Mouse (Mus musculus): ENCODE results near the gene Fcor. TPM values are rescaled to one million over a fixed set of nuclear protein-coding genes. Genes with fewer than 3 reads are reported as not detected.

Gene Fcor
- polyA plus RNA-seq, 1 experiment from 2014 or later: 4.6 TPM

DNA sequence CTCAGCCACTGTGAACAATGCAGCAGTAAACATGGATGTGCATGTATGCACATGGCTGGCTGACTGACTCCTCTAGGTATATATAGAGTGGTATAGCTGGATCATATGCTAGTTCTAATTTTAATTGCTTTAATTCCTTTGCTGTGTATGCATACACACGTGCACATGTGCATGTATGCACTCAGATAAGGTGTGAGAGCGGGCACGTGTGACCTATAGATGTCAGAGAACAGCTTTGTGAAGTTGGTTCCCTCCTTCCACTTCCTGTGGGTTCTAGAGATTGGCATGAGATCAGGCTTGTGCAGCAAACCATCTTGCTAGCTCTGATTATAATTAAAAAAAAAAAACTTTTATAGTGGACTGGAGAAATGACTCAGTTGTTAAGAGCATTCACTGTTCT, 19.3 kb downstream of the Fcor start:
- CTCF ChIA-PET: interaction anchor here (1.5 kb wide), 1 partner anchor 22 kb away, joined by 3 read pairs; no protein-coding TSS in a partner anchor
- ATAC-seq (no peak), DNase-seq (ENCODE audit: low read depth, low spot score) (no peak)
- in situ Hi-C loops (cut with MboI; ENCODE audit: low pct_unique_long_range_greater_than_20kb): no loop called here
- H3K27me3 ChIP-seq: no peaks in the 10 kb centered on the region
- no peak for TF ChIP-seq CTCF (IDR thresholded peaks at IDR 0.05)
- POLR2A ChIA-PET: no interaction called here

- ATAC-seq (no peak), DNase-seq (ENCODE audit: low read depth, low spot score) (no peak)
- in situ Hi-C loops (cut with MboI; ENCODE audit: low pct_unique_long_range_greater_than_20kb): no loop called here
- ChIA-PET POLR2A (interaction anchor here (0.7 kb wide), 1 partner anchor 8 kb away, joined by 7 read pairs; no protein-coding TSS in a partner anchor), CTCF (interaction anchor here (1.6 to 2.9 kb wide), 3 partner anchors 8 to 23 kb away, joined by 4 to 10 read pairs (median 10); partner anchors contain the start of gene Fcor)
- TF ChIP-seq CTCF (IDR thresholded peaks at IDR 0.05): no peak
- H3K27me3 ChIP-seq: no peaks in the 10 kb centered on the region
Observed at GRCm38 (mm10) chr8:3648990-3649389, 23.2 kb downstream of the Fcor start.

GRCm38 (mm10) chr8:3648268-3648667, 23.9 kb downstream of the Fcor start:
- H3K27me3 ChIP-seq: no peaks in the 10 kb centered on the region
- ChIA-PET POLR2A (interaction anchor here (0.7 kb wide), 1 partner anchor 8 kb away, joined by 7 read pairs; no protein-coding TSS in a partner anchor), CTCF (interaction anchor here (1.6 to 2.9 kb wide), 4 partner anchors 9 to 24 kb away, joined by 4 to 10 read pairs (median 8); partner anchors contain the start of gene Fcor)
- no peak for TF ChIP-seq CTCF (IDR thresholded peaks at IDR 0.05)
- DNase-seq (ENCODE audit: low read depth, low spot score): no peak
- no peak for ATAC-seq
- in situ Hi-C loops (cut with MboI; ENCODE audit: low pct_unique_long_range_greater_than_20kb): no loop called here

- CTCF ChIA-PET: interaction anchor here (1.1 to 2.9 kb wide), 5 partner anchors 9 to 24 kb away, joined by 3 to 10 read pairs (median 6); partner anchors contain the start of gene Fcor
Observed at GRCm38 (mm10) chr8:3647561-3647960, 24.6 kb downstream of the Fcor start.

GRCm38 (mm10) chr8:3646824-3647531, 25.2 kb downstream of the Fcor start:
- no peak for DNase-seq (ENCODE audit: low read depth, low spot score)
- peak; percentile 15 for ATAC-seq
- CTCF ChIA-PET: interaction anchor here (1.1 to 2.9 kb wide), 4 partner anchors 10 to 25 kb away, joined by 3 to 10 read pairs (median 8); partner anchors contain the start of gene Fcor
- no peaks in the 10 kb centered on the region for H3K27me3 ChIP-seq
- TF ChIP-seq CTCF (IDR thresholded peaks at IDR 0.05): no peak
- POLR2A ChIA-PET: no interaction called here
- in situ Hi-C loops (cut with MboI; ENCODE audit: low pct_unique_long_range_greater_than_20kb): no loop called here

More at GRCm38 (mm10) chr8:3647561-3647960, 24.6 kb downstream of the Fcor start:
- TF ChIP-seq CTCF (IDR thresholded peaks at IDR 0.05): no peak
- no peaks in the 10 kb centered on the region for H3K27me3 ChIP-seq
- DNase-seq (ENCODE audit: low read depth, low spot score): no peak
- POLR2A ChIA-PET: no interaction called here
- peak; percentile 50 for ATAC-seq
- in situ Hi-C loops (cut with MboI; ENCODE audit: low pct_unique_long_range_greater_than_20kb): no loop called here

DNA sequence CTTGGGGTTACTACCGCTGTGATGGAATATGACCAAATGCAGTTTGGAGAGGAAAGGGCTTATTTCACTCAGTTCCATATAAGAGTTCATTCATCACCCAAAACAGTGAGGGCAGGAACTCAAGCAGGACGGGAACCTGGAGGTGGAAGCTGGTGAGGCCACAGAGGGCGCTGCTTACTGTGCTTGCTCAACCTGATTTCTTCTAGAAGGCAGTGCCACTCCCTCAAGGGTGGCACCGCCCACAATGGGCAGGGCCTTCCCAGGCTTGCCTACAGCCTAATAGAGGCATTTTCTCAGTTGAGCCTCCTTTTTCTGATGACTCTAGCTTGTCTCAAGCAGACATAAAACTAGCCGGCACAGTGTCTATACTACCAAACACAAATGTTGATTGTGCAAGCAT, 26.4 kb downstream of the Fcor start:
- no peak for ATAC-seq

GRCm38 (mm10) chr8:3631478-3631875, 40.7 kb downstream of the Fcor start:
- CTCF ChIA-PET: interaction anchor here (1.1 to 6.4 kb wide), 4 partner anchors 9 to 44 kb away, joined by 4 to 41 read pairs (median 4); partner anchors contain the start of genes Fcor and Trappc5
- in situ Hi-C loops (cut with MboI; ENCODE audit: low pct_unique_long_range_greater_than_20kb): no loop called here
- DNase-seq (ENCODE audit: low read depth, low spot score): no peak

More for the DNA sequence above, 26.4 kb downstream of the Fcor start:
- no peaks in the 10 kb centered on the region for H3K27me3 ChIP-seq
- DNase-seq (ENCODE audit: low read depth, low spot score): no peak
- no peak for TF ChIP-seq CTCF (IDR thresholded peaks at IDR 0.05)
- in situ Hi-C loops (cut with MboI; ENCODE audit: low pct_unique_long_range_greater_than_20kb): no loop called here
- CTCF ChIA-PET: interaction anchor here (0.7 to 1.0 kb wide), 3 partner anchors 10 to 26 kb away, joined by 3 to 4 read pairs (median 3); partner anchors contain the start of genes Fcor and Retn
- POLR2A ChIA-PET: interaction anchor here (0.9 kb wide), 1 partner anchor 15 kb away, joined by 3 read pairs; the partner anchor contains the start of gene Stxbp2

DNA sequence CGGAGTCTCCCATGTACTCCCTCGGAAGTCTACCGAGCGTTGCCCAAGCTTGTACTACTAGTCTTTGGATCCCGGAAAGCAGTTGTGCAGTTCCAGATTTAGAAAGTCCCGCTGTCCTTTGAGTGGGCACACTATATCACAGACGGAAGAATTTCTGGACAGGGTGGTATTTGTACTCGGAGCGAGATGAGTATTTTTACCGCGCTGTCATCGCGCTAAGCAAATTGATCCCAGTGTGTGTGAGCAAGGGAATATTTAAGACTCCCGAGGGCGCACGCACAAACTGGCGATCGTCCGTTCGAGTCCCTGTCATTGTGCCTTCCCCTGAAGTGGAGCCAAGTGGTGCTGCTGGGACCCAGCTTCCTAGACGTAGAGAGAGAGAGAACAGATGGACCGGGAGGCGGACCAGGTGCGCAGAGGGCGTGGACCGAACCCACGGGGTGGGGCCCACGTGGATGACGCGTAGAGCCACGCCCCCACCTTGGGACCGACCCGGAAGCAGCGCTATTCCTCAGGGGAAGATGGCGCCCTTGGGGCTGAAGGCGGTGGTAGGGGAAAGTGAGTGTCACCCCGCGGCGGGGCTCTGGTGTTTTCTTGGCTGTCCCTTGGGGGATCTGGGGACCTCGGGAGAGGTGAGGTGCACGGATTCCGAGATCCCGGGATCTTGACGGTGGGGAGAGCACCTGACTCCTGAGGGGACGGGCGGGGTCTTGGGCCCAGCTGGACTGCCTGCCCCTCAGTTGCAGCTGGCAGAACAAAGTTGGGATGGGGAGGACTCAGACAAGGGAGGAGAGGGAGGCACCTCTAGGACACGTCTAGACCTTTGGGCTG, 41.3 kb downstream of the Fcor start, which contains the start of gene Stxbp2:
TSS of gene Stxbp2 (plus strand) at position 309 of the 831 bp plus-strand sequence.
- DNase-seq (ENCODE audit: low read depth, low spot score) (no peak), ATAC-seq (peak; percentile 91)
- no peaks in the 10 kb centered on the region for H3K27me3 ChIP-seq
- POLR2A ChIA-PET: interaction anchor here (1.0 to 1.6 kb wide), 3 partner anchors 15 to 34 kb away, joined by 3 read pairs; partner anchors contain the start of gene Mcemp1
- CTCF ChIA-PET: interaction anchor here (1.1 to 6.4 kb wide), 4 partner anchors 10 to 45 kb away, joined by 4 to 41 read pairs (median 12); partner anchors contain the start of genes Fcor and Trappc5
- in situ Hi-C loops (cut with MboI; ENCODE audit: low pct_unique_long_range_greater_than_20kb): no loop called here
- no peak for TF ChIP-seq CTCF (IDR thresholded peaks at IDR 0.05)

More at GRCm38 (mm10) chr8:3631478-3631875, 40.7 kb downstream of the Fcor start:
- POLR2A ChIA-PET: interaction anchor here (0.9 to 1.6 kb wide), 4 partner anchors 8 to 34 kb away, joined by 3 read pairs; partner anchors contain the start of gene Mcemp1
- TF ChIP-seq CTCF (IDR thresholded peaks at IDR 0.05): no peak
- H3K27me3 ChIP-seq: no peaks in the 10 kb centered on the region
- ATAC-seq: peak; percentile 22

DNA sequence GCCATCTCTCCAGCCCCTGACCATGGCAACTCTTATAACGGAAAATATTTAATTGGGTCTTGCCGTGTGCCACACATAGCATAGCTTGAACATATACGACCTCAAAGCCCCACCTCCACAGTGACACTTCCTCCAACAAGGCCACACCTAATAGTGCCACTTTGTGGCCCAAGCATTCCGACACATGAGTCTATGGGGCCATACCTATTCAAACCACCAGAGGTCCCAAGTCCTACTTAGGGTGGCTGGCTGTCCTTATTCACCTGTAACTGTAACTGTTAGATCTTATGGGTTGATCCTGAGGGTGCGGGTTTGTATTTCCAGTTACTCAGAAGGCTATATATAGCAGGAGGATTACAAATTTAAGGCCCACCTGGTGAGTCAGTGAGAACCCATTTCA, 44.1 kb downstream of the Fcor start:
- DNase-seq (ENCODE audit: low read depth, low spot score) (no peak), ATAC-seq (no peak)
- POLR2A ChIA-PET: no interaction called here
- no peaks in the 10 kb centered on the region for H3K27me3 ChIP-seq
- TF ChIP-seq CTCF (IDR thresholded peaks at IDR 0.05): no peak
- in situ Hi-C loops (cut with MboI; ENCODE audit: low pct_unique_long_range_greater_than_20kb): loop anchor here (5.0 kb wide), 2 partner anchors 44 to 71 kb away; partner anchors contain the start of gene Fcor
- CTCF ChIA-PET: interaction anchor here (0.7 to 6.4 kb wide), 9 partner anchors 10 to 161 kb away, joined by 3 to 41 read pairs (median 4); partner anchors contain the start of genes Fcor and Trappc5

Measured in Patski (cell line).